Mouse (Mus musculus): Measurements from ENCODE around the gene Cdk5.

GRCm38 (mm10) chr5:24442029-24442428 is 18.7 kb upstream of the Cdk5 start:
- TF ChIP-seq POLR2A (IDR thresholded peaks at IDR 0.05; ENCODE audit: extremely low read depth, insufficient read depth, low read length) (no peak), CTCF (IDR thresholded peaks at IDR 0.05; ENCODE audit: low read depth, low read length) (no peak)

Measured in liver, adult 2 months (tissue).